Mouse (Mus musculus) frontal cortex, postnatal 25 days (tissue): ENCODE data around the gene Nrg3.
A peak's percentile ranks its signal among the peaks of the same experiment; 100 is the strongest.

Experiments
- DNase-seq, 2 experiments: peaks; one replicate each; pipeline ENCODE4 v3.0.0; 2022; ENCODE audit warnings: low spot score in 2 of 2

Nrg3 gene

GRCm38 (mm10) chr14:39472790-39473761 is at the start of gene Nrg3:
Gene Nrg3, minus strand, starts transcription at chr14:39473088.
- DNase-seq, result peak; percentile 49 to 51

- no peak for DNase-seq
Measured at GRCm38 (mm10) chr14:39508956-39509355, 36.1 kb upstream of the Nrg3 start.

- peak in 1 of 2 experiments; percentile 45 for DNase-seq
Measured at GRCm38 (mm10) chr14:39473771-39474211, 903 bp upstream of the Nrg3 start.

GRCm38 (mm10) chr14:39472146-39472751 is 639 bp downstream of the Nrg3 start:
- DNase-seq, result peak in 1 of 2 experiments; percentile 29

- peak in 1 of 2 experiments; percentile 16 for DNase-seq
Measured at GRCm38 (mm10) chr14:39471236-39471981, 1.5 kb downstream of the Nrg3 start.

- no peak for DNase-seq
Measured at GRCm38 (mm10) chr14:39445501-39445900, 27.4 kb downstream of the Nrg3 start.

GRCm38 (mm10) chr14:39428503-39428902 is 44.4 kb downstream of the Nrg3 start:
- DNase-seq, result no peak

- DNase-seq, result no peak
Measured at GRCm38 (mm10) chr14:39421874-39422273, 51.0 kb downstream of the Nrg3 start.

GRCm38 (mm10) chr14:39413270-39413669 is 59.6 kb downstream of the Nrg3 start:
- no peak for DNase-seq

- no peak for DNase-seq
Measured at GRCm38 (mm10) chr14:39386845-39387244, 86.0 kb downstream of the Nrg3 start.

- no peak for DNase-seq
Measured at GRCm38 (mm10) chr14:39381321-39381720, 91.6 kb downstream of the Nrg3 start.

- no peak for DNase-seq
Measured at GRCm38 (mm10) chr14:39373220-39373619, 99.7 kb downstream of the Nrg3 start.

GRCm38 (mm10) chr14:39356251-39356650 is 116.6 kb downstream of the Nrg3 start:
- no peak for DNase-seq

- DNase-seq, result no peak
Measured at GRCm38 (mm10) chr14:39351979-39352737, 120.7 kb downstream of the Nrg3 start.

GRCm38 (mm10) chr14:39317424-39318110 is 155.3 kb downstream of the Nrg3 start:
- DNase-seq, result peak; percentile 17 to 42

GRCm38 (mm10) chr14:39314111-39314510 is 158.8 kb downstream of the Nrg3 start:
- DNase-seq, result no peak

- no peak for DNase-seq
Measured at GRCm38 (mm10) chr14:39265121-39265520, 207.8 kb downstream of the Nrg3 start.

GRCm38 (mm10) chr14:39264422-39264821 is 208.5 kb downstream of the Nrg3 start:
- DNase-seq, result no peak

GRCm38 (mm10) chr14:39261016-39261415 is 211.9 kb downstream of the Nrg3 start:
- DNase-seq, result no peak

- DNase-seq, result no peak
Measured at GRCm38 (mm10) chr14:39255391-39255790, 217.5 kb downstream of the Nrg3 start.

GRCm38 (mm10) chr14:39240267-39240666 is 232.6 kb downstream of the Nrg3 start:
- DNase-seq, result no peak
